Mouse (Mus musculus) ES-Bruce4 (cell line): Measurements from ENCODE around the gene Hsd17b1.

ENCODE experiments used
- CTCF ChIP-seq: IDR thresholded peaks from one replicate; pipeline ENCODE4 v1.8.1; 2011; ENCODE audit warnings: low read depth, low read length
- EP300 ChIP-seq: IDR thresholded peaks from 2 replicates; pipeline ENCODE4 v1.6.1; 2011; ENCODE audit warnings: low read depth, low read length; ENCODE audit not compliant: insufficient read depth
- POLR2A ChIP-seq: IDR thresholded peaks from one replicate; pipeline ENCODE4 v1.8.1; 2011; ENCODE audit warnings: low read length; ENCODE audit not compliant: insufficient read depth

- TF ChIP-seq POLR2A (no peak), CTCF (no peak), EP300 (no peak)
Measured at GRCm38 (mm10) chr11:101115564-101115963, 37.4 kb downstream of the Hsd17b1 start.
